Mouse (Mus musculus) kidney, adult 9 months (tissue): Measurements from ENCODE around the gene Kdr.
A peak's percentile ranks its signal among the peaks of the same experiment; 100 is the strongest.

Experiments
- DNase-seq: peaks from one replicate; pipeline ENCODE4 v3.0.0; 2022

Kdr gene

DNA sequence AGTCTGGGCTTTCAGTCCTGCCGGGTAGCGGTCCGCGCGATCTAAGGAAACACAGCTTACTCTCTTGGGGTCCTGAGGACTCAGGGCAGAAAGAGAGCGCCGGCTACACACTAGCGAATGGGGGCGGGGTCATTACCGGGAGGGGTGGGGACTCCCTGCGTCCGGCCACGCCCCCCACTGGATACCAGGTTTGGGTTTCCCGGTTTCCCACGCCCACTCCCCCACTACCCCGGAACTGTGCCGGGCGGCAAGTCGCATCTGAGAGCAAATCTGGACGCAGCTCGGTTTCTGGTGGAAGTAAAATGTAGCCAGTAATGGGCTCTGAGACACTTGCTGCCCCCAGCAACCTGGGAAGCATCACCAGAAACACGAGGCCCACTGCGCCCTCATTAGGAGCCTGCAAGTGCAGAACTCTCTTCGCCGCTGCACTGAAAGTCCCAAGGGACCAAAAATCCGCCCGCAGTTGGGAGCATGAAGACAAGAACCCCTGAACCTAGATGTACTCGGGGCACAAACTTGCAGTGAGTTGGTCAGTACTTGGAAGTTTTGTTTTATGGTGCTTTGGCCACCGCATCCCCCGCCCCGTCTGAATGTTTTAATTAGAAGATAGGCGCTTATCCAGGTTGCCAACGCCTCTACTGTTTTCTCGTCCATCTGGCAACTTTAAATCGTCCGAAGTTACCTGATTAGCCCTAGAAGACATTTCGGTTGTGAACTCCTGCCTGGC, at the start of gene Kdr:
Gene Kdr, minus strand, starts transcription at position 85 of the 727 bp plus-strand sequence.
- DNase-seq = peak; percentile 67

DNA sequence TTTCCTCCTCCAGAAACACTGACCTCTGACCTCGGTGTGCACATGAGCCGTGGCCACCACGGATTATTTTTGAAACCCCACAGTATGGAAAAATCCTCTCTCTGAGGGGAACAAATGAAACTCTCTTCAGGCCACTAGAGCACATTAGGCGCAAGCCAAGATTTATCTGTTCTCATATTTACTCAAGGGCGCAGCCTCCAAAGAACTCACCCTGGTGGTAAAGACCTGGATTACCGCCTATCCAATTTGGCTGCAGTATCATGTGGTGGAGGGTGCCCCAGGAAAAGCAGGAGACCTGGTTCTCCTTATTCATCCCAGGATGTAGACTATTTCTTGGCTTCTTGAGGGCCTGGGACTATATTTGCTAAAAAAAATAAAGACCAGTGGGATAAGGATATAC, 48.5 kb upstream of the Kdr start:
- no peak for DNase-seq

DNA sequence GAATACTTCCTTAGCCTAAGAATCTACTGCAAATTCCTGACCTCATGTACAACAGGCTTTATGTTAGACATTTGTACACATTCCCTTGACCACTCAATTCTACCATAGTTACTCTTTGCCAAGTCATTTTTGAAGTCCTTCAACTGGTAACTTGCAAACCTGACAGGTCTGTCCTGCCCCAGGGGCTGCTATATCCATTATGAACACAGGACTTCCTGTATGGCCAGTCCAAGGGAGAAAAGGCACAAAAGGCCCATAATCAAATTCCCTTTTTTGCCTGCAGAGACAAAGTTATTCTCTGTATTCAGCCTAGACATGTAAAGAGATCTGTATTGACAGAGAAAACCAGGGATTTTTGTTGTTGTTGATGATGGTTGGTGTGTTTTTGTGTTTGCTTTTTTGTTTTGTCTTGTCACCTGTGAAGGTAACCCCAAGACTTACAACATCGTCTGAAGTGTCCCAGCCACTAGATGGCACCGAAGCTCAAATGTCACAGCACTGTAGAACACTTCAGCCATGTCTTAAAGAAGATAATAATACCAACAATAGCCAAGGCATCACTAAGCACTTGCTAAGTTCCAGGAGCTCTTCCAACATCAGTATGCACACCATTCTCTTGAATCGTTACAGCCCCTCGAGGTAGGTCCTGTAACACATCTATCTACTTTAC, 47.9 kb upstream of the Kdr start:
- peak; percentile 55 for DNase-seq

DNA sequence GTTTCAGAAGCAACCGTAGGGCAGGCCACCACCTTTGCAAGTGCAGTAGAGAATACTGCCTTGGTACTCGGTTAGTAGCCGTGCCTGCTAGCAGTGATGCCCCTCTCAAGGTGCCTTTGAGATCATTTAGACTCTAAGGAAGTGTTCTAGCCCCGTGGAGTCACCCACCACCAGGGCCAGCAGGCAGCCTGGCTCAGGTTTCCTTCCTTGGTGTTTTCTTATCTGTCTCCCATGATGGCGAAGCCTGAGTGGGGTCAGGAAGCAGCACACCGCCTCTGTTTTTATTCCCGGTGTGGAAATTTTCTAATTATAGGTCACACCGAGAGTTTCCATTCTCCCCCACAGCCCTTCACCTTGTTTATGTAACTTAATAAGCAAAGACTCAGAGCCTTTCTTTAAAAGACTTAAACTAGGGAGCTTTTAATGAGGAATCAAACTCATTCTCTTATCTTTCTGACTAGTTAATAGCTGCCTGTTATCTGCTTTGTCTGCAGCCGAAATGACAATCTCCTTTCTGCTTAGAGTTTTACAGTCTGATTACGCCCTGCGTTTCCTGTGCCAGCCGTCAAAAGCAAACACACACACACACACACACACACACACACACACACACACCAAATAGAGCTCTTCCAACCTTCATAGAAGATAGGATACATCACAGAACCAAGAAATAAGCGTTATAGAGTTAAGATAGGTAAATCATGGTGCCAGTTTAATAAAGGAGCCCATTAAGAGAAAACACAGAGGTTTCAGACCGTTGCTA, 44.9 kb upstream of the Kdr start:
- DNase-seq = no peak

- no peak for DNase-seq
Measured at GRCm38 (mm10) chr5:76022436-76022835, 44.2 kb upstream of the Kdr start.

GRCm38 (mm10) chr5:76018321-76018720, 40.1 kb upstream of the Kdr start:
- DNase-seq = no peak

- DNase-seq = peak; percentile 73
Measured at GRCm38 (mm10) chr5:76016086-76016485, 37.8 kb upstream of the Kdr start.

DNA sequence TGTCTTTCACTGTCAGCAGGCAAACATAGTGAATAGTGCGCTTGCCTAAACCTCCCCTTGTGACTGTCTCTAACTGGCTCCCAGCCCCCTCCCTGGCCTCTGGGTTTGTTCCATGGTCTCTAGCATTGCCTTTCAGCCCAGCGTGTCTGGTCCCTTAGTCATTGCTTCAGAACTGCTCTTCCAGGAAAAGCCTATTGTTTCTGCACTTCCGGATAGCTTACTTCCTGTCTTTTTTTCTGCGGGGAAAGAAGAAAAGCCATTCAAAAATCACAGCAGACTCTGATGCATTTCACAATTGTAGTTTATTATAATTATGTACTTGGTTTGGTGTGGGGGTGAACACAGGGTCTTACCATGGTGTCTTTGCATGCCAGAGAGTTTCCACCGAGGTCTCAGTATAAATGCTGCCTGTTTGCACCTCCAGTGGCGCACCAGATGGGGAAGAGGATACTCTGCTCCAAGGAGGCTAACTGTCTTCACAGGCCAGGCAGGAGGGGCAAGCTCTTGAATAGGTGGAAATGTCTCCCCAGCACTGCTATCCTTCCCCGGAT, 35.7 kb upstream of the Kdr start:
- peak; percentile 57 for DNase-seq

DNA sequence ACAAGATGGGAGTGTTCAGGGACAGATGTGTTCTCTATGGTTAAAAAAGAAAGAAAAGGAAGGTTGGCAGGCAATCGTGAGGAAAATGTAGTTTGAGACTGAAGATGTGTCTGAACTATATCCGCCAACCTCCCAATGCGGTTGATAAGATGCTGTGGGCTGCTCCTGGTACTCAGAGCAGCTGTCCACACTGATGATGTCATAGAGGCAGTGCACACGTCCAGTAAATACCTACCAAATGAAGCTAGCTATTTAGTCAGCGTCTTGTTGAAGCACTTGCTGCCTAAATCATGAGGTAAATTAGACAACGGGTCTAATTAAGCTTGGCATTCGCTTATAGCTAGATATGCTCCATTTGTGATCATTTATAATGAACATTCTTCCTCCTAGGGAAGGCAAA, 28.1 kb upstream of the Kdr start:
- DNase-seq = no peak

DNA sequence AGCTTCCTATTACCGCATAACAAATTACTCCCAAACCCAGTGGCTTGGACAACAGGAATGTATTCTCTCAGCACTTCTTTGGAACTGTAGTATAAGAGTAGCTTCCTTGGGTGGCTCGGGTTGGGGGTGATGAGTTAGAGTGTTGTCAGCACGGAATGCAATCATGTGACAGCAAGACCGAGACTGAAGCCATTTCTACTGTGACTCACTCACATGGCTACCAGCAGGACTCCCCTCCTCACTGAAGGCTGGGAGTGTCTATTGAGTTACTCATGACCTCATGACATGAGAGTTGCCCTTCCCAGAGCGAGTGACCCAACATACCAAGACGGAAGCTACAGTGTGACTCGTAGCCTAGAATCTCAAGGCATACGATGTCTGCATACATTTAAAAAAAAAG, 12.0 kb upstream of the Kdr start:
- DNase-seq = no peak

DNA sequence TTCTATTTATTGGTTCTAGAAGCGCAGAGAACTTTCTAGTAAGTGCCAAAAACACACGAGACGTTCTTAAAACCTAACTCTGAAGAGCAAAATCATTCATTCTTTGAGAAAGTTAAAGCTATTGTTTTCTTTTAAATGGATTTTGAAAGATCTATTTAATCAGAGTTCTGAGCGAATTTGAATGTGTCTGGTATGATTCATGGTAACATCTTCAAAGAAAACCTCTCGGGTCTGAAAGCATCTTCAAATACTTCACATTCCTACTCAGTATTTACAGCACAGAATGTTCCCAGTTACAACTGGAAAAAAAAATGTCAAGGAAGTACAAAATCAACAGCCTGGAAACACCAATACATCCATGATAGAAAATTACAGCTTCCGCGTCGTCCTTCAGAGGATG, 9.3 kb upstream of the Kdr start:
- no peak for DNase-seq

DNA sequence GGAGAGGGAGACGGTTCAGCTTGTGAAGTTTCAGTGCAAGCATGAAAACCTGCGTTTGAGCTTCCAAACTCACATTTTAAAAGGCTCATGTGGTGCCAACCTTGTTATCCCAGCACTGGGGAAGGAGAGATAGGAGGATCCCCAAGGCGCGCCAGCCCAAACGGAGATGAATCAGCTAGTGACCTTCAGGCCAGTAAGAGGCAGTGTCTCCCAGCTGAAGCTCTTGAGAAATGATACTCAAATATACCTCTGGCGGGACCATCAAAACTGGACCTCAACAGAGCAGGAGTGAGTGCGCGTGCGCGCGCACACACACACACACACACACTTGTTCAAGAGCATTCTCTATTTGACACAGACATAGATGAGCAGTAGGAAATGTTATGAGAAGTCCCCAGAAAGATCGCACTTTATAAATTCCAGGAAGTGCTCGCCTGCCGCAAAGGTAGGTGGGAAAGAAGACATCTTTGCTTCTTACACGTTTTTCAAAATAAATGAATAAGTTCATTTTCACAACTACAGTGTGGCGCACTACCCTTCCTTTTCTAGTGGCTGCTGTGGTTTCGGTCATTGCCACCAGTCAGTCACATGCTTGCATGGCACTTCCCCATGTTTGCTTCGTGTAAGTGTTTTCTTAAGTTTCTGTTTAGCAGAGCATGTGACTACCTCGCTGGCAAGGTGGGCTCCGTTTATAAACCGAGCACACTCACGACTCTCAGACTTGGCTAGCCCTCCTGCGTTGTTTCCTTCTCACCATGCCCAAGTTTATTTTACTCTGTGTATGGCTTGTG, 2.5 kb upstream of the Kdr start:
- DNase-seq = no peak

DNA sequence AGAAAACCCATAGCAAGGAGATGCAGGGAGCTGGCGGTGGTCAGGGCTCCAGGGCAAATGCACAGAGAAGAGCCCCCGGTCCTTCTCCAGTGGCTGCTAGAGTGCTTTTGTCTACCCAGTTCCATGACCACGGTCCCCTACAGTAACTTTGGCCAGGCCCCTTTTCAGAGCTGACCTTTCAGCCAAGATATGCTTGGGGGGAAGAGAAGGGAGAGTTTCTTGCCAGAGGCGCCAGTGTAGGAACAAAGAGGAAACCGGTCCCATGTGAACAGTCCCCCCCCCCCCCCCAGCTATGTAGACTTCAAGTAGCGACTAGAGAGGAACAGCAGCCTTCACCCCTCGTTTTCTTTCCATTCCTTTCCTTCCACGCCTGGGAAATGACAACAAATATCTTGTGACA, 850 bp upstream of the Kdr start:
- DNase-seq = no peak

GRCm38 (mm10) chr5:75977441-75978373, 551 bp downstream of the Kdr start:
- no peak for DNase-seq

DNA sequence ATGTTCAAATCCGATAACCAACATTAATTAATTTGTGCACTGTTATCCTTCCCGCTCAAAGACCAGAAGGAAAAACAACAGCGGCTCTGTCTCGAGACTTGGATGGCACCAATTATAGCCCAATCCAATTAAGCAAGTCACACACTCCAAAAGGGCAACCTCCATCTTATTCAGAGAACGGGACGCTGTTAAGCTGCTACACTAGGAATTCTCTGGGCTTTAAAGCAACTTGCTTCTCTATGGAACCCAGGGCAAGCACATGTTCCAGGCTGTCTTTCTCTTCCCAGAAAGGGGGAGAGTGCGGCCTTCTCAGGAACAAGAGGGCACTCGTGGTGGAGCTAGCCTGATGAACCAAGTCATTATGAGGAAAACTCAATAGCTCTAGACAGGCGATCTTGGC, 1.6 kb downstream of the Kdr start:
- DNase-seq = no peak

DNA sequence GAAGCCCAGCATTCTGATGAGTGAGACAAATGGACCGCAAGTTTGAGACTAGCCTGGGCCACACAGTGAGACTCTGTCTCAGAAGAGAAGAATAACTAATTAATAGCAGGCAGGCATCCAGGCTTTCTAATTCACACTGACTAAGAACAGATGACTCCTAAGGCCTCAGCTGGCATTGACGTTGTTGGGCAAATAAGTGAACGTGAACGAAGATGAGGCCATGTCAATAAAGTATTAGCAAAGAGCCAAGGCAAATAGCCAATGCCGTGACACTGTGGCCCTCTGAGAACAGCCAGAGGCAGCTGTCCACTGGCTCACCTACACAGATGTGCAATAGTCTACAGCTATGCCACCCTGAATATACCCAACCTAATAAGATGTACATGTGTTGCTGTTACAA, 2.9 kb downstream of the Kdr start:
- DNase-seq = no peak

DNA sequence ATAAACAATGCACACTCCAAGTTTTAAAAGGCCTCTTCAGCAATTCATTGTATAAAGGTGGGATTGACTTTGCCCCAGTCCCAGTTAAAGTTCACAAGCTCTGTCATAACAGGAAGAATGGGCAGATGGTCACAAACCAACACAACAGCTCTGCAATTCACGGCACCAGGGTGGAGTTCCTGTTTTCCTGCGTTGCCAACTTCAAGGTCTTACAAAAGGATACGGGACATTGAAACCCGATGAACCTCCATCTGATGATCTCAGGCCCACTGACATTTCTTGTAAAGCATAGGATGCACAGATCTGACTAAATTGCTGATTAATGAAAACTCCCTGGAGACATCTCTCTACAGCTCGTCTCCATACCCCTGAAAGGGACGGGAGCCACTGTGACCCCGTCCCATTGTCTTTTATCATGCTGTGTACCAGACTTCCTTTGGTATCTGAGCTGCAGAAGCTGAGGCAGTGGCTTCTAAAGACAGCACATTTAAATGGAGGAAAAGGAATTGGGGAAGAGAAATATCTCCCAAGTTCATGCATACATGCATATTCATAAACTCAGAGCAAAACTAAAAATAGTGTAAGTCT, 3.6 kb downstream of the Kdr start:
- DNase-seq = peak; percentile 60

GRCm38 (mm10) chr5:75969887-75970286, 8.4 kb downstream of the Kdr start:
- no peak for DNase-seq

DNA sequence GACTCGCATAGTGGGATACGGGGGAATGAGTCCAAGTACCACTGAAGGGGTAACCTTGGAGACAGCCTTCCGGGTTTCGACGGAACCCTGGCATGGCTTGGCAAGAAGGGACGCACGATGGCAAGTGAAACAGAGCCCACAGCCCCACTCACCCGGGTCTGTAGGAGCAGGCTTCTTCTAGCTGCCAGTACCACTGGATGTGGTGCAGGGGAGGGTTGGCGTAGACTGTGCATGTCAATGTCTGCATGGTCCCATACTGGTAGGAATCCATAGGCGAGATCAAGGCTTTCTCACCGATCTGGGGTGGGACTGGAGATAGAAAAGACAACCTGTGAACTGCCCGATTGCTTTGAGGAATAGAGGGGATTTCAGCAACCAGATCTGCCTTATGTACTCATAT, 15.7 kb downstream of the Kdr start:
- no peak for DNase-seq

- DNase-seq = peak; percentile 63
Measured at GRCm38 (mm10) chr5:75961741-75962469, 16.4 kb downstream of the Kdr start.

DNA sequence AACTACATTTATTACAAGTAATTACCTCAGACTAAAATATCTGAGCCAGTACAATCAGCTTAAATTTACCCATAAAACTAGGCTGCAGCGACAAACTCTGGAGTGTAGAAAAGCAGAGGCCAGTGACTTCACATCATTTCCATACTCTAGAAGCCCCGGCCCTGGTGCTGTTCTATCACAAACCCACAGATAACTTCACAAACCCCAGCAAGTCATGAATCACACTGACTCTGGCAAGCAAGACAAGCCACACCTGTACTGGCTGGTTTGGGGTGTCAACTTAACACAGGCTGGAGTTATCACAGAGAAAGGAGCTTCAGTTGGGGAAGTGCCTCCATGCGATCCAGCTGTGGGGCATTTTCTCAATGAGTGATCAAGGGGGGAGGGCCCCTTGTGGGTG, 18.4 kb downstream of the Kdr start:
- no peak for DNase-seq
